Mouse (Mus musculus): ENCODE results near the gene Vps37b.
A peak's percentile ranks its signal among the peaks of the same experiment; 100 is the strongest.

The Vps37b gene

GRCm38 (mm10) chr5:124001274-124001673 lies 30.8 kb downstream of the Vps37b start:
- no peak for DNase-seq (ENCODE audit: low spot score)

GRCm38 (mm10) chr5:124000824-124001223 lies 31.2 kb downstream of the Vps37b start:
- DNase-seq (ENCODE audit: low spot score) = peak; percentile 91

GRCm38 (mm10) chr5:123998370-123998769 lies 33.7 kb downstream of the Vps37b start:
- no peak for DNase-seq (ENCODE audit: low spot score)

- no peak for DNase-seq (ENCODE audit: low spot score)
These were observed 34.3 kb downstream of the Vps37b start for GRCm38 (mm10) chr5:123997811-123998210.

GRCm38 (mm10) chr5:123997211-123997751 lies 34.8 kb downstream of the Vps37b start:
- no peak for DNase-seq (ENCODE audit: low spot score)

- no peak for DNase-seq (ENCODE audit: low spot score)
These were observed 35.4 kb downstream of the Vps37b start for GRCm38 (mm10) chr5:123996695-123997094.

- DNase-seq (ENCODE audit: low spot score) = no peak
These were observed 35.9 kb downstream of the Vps37b start for GRCm38 (mm10) chr5:123996194-123996593.

- DNase-seq (ENCODE audit: low spot score) = no peak
These were observed 36.7 kb downstream of the Vps37b start for GRCm38 (mm10) chr5:123995388-123995787.

GRCm38 (mm10) chr5:123994468-123994867 lies 37.6 kb downstream of the Vps37b start:
- no peak for DNase-seq (ENCODE audit: low spot score)

- DNase-seq (ENCODE audit: low spot score) = no peak
These were observed 38.6 kb downstream of the Vps37b start for GRCm38 (mm10) chr5:123993263-123994036.

- DNase-seq (ENCODE audit: low spot score) = peak; percentile 91
These were observed 39.3 kb downstream of the Vps37b start for GRCm38 (mm10) chr5:123992794-123993193.

GRCm38 (mm10) chr5:123992193-123992637 lies 39.9 kb downstream of the Vps37b start:
- peak; percentile 80 for DNase-seq (ENCODE audit: low spot score)

GRCm38 (mm10) chr5:123991321-123991720 lies 40.7 kb downstream of the Vps37b start:
- DNase-seq (ENCODE audit: low spot score) = no peak

- no peak for DNase-seq (ENCODE audit: low spot score)
These were observed 41.9 kb downstream of the Vps37b start for GRCm38 (mm10) chr5:123989941-123990885.

- DNase-seq (ENCODE audit: low spot score) = no peak
These were observed 44.6 kb downstream of the Vps37b start for GRCm38 (mm10) chr5:123987511-123987910.

GRCm38 (mm10) chr5:123986925-123987324 lies 45.1 kb downstream of the Vps37b start:
- no peak for DNase-seq (ENCODE audit: low spot score)

GRCm38 (mm10) chr5:123985434-123985833 lies 46.6 kb downstream of the Vps37b start:
- no peak for DNase-seq (ENCODE audit: low spot score)

- no peak for DNase-seq (ENCODE audit: low spot score)
These were observed 49.2 kb downstream of the Vps37b start for GRCm38 (mm10) chr5:123982838-123983237.

GRCm38 (mm10) chr5:123981250-123981554 lies 50.9 kb downstream of the Vps37b start:
- DNase-seq (ENCODE audit: low spot score) = no peak

GRCm38 (mm10) chr5:123980521-123981249 lies 51.4 kb downstream of the Vps37b start:
- DNase-seq (ENCODE audit: low spot score) = no peak

GRCm38 (mm10) chr5:123979980-123980369 lies 52.1 kb downstream of the Vps37b start:
- no peak for DNase-seq (ENCODE audit: low spot score)
